Mouse (Mus musculus) CD4-positive, CD25-positive, alpha-beta regulatory T cell, adult 4 months (primary cell): ENCODE results near the gene Pfas. TPM values are rescaled to one million over a fixed set of nuclear protein-coding genes. Genes with fewer than 3 reads are reported as not detected.
"Not testable (repeated sequence)": the region's sequence is repeated elsewhere in the genome, so short reads cannot be mapped to it uniquely, and the experiment has no call there.

Source experiments
- ATAC-seq: one replicate; pipeline ENCODE4 v1.8.0; 2017
- polyA plus RNA-seq, 2 experiments: library from polyadenylated mRNA; unstranded; fragments of 100-300 nt; shearing (Covaris generic); gene quantifications; one replicate each; pipeline ENCODE4 v1.2.1; 2017

The Pfas gene
- polyA plus RNA-seq, 2 experiments from 2014 or later: 20.2 to 33.9 TPM

DNA sequence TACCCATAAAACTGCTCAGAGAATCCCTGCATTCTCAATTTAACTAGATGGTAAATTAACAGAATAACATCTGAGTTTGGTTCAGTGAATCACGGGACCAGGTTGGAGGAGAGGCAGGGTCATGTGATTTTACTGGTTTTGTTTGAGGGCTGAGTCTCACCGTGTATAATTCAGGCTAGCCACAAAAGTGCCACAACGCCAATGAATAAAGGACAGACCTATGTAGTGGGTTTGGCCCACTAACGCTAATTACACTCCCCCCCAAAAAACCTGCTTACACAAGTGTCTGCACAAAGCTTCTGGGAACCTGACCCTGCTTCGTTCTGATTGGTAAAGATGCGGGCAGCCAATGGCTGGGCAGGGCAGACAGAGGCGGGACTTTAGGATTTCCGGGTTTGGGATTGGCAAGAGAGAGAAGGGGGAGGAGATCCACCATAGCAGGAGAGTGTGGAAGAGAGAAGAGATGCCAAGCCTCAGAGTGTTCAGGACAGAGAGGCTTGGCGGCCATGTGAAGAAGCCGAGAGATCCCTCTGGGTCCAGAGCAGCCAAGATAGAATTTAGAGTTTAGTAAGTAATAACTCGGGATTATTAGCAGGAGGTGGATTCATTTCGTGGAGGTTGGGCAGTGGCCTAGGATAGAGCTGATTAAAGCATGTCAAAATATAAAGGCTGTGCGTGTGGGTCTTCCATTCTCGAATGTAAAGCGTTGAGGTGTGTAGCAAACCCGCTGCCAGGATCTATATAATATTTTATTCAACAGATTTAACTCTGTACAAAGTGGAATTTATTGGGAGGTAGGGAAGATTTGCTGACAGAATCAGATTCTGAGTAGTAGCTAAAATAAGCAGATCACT, 68.6 kb downstream of the Pfas start:
- ATAC-seq: peak; percentile 100

DNA sequence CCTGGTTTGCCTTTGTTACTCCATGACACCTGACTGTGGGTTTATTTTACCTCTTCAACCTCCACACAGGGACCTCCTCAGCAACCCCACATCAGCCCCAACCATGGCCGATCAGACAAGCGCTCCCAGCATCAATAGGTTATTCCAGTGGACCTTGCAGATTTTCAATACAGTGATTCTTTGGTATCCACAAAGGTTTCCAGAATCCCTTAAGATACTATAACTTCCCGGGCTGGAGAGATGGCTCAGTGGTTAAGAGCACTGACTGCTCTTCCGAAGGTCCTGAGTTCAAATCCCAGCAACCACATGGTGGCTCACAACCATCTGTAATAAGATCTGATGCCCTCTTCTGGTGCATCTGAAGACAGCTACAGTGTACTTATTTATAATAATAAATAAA, 71.3 kb downstream of the Pfas start:
- ATAC-seq: not testable (repeated sequence)

Other genes with a start within 250 kb of the Pfas start
- 10 to 100 TPM; 29.6 to 33.9 TPM for gene Ndel1, start 136.6 kb downstream of the Pfas start, polyA plus RNA-seq
- gene Rnf222, start 119.9 kb downstream of the Pfas start, polyA plus RNA-seq: not detected
- gene Rpl26, start 106.9 kb downstream of the Pfas start, polyA plus RNA-seq: 1,000 to 10,000 TPM; 1,826 to 2,291 TPM
- not detected for gene Odf4, start 81.4 kb downstream of the Pfas start, polyA plus RNA-seq
- under 1 TPM; 0.16 to 0.19 TPM for gene Arhgef15, start 51.0 kb downstream of the Pfas start, polyA plus RNA-seq
- gene Slc25a35, start 40.3 kb downstream of the Pfas start, polyA plus RNA-seq: 10 to 100 TPM in 1 of 2 experiments, 1 to 10 TPM in 1; 5.0 to 10.7 TPM
- 10 to 100 TPM; 36.9 to 71.7 TPM for gene Rangrf, start 33.3 kb downstream of the Pfas start, polyA plus RNA-seq
- gene Ctc1, start 7.5 kb upstream of the Pfas start, polyA plus RNA-seq: 10 to 100 TPM; 12.5 to 13.5 TPM
- 10 to 100 TPM in 1 of 2 experiments, 1 to 10 TPM in 1; 9.0 to 17.8 TPM for gene Aurkb, start 37.2 kb upstream of the Pfas start, polyA plus RNA-seq
- gene Borcs6, start 51.3 kb upstream of the Pfas start, polyA plus RNA-seq: 1 to 10 TPM; 1.0 to 1.4 TPM
- gene Tmem107, start 62.3 kb upstream of the Pfas start, polyA plus RNA-seq: 1 to 10 TPM; 2.4 to 4.2 TPM
- gene Vamp2, start 80.0 kb upstream of the Pfas start, polyA plus RNA-seq: 10 to 100 TPM; 26.0 to 35.9 TPM
- 1 to 10 TPM; 4.5 to 6.6 TPM for gene Per1, start 86.8 kb upstream of the Pfas start, polyA plus RNA-seq
- not detected for gene Hes7, start 111.9 kb upstream of the Pfas start, polyA plus RNA-seq
- gene 9130213A22Rik, start 114.1 kb upstream of the Pfas start, polyA plus RNA-seq: not detected
- gene Aloxe3, start 117.4 kb upstream of the Pfas start, polyA plus RNA-seq: under 1 TPM in 1 of 2 experiments, not detected in 1; 0.35 TPM
- gene Alox12b, start 148.5 kb upstream of the Pfas start, polyA plus RNA-seq: not detected
- 10 to 100 TPM; 10.6 to 15.5 TPM for gene Alox8, start 189.4 kb upstream of the Pfas start, polyA plus RNA-seq
- gene Gucy2e, start 228.6 kb upstream of the Pfas start, polyA plus RNA-seq: under 1 TPM in 1 of 2 experiments, not detected in 1; 0.53 TPM